Mouse (Mus musculus) cerebellum, adult 2 months (tissue): Measurements from ENCODE around the gene Src.

ENCODE experiments used
- CTCF ChIP-seq: fragments of 200-500 bp; IDR thresholded peaks from 2 replicates; pipeline ENCODE4 v1.5.1; 2011; ENCODE audit warnings: low read depth, mild to moderate bottlenecking, control low read depth, low read length, moderate library complexity, borderline replicate concordance; ENCODE audit not compliant: insufficient read depth
- POLR2A ChIP-seq: fragments of 200-500 bp; IDR thresholded peaks from 2 replicates; pipeline ENCODE4 v1.6.1; 2011; ENCODE audit warnings: low read length, control low read depth, borderline replicate concordance; ENCODE audit not compliant: insufficient read depth

DNA sequence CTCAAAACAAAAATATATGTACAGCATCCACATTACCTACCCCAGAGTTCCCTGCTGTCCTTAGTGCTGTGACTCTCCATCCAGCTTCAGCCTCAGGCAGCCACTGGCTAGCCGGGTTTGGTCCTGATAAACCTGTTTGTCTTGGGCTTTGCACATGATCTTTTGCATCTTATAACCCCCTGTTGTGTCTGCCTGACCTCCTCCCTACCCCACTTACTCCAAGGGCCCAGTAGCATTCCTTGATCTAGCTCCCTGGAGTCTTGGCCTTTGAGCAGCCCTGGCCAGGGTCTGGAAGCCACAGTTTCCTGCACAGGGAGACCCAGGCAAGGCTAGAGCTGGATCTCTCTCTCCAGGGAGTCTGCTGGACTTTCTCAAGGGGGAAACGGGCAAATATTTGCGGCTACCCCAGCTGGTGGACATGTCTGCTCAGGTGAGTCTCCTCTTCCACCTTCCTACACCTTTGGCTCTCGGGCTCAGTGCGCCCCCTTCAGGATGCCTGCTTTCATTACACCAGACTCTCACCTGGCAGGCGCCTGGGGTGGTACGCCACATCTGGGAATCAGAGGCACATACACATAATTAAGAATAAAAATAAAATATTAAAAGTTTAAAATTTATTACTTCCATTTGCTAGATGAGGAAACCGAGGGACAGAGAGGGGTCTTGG is 50.0 kb downstream of the Src start:
- TF ChIP-seq POLR2A (no peak), CTCF (peak; percentile 58; the same call in 1 of the 2 replicates)
